Mouse (Mus musculus) fibroblast of lung, adult 2 months (primary cell): ENCODE data around the gene 1700028K03Rik.

ENCODE experiments used
- DNase-seq: peaks from one replicate; pipeline ENCODE4 v3.0.0-alpha.2; 2011; ENCODE audit warnings: low read depth

The 1700028K03Rik gene

DNA sequence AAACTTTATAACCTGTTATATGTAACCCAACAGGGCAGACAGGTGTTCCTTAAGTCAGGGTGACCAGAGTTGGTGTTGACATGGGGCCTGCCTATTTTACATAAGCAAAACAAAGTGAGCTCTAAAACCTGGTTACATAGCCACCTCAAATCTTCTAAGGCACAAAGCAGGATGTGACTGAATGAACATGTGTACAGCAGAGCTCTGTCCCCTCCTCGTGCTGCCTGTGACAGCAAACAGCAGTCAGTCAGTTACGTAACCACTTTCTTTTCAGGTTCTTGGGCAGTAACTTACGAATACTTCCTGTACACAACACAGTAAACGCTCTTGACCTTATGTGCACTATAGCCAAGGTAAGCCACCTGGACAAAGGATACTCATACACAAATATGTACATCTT lies 11.4 kb downstream of the 1700028K03Rik start:
- no peak for DNase-seq

GRCm38 (mm10) chr5:107547955-107548354 lies 13.4 kb downstream of the 1700028K03Rik start:
- DNase-seq, result no peak

- DNase-seq, result no peak
Observed at GRCm38 (mm10) chr5:107548444-107548843, 13.9 kb downstream of the 1700028K03Rik start.

DNA sequence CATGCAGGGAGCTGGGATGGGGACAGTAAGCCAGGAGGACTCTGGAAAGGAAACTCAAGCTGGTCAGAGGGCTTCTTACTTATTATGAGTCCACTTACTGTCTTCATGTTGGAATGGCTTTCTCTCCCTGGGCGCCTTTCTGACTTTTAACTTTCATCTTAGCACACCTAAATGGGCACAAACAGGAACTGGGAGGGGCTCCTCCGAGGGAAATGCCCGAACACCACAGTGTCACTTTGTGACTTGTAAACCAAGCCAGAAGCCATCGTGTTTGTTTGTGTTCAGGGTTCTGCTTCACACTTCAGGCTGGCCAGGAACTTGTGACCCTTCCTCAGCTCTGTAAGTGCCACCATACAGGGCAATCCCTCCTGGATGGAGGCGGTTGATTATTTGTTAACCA lies 19.8 kb downstream of the 1700028K03Rik start:
- no peak for DNase-seq

DNA sequence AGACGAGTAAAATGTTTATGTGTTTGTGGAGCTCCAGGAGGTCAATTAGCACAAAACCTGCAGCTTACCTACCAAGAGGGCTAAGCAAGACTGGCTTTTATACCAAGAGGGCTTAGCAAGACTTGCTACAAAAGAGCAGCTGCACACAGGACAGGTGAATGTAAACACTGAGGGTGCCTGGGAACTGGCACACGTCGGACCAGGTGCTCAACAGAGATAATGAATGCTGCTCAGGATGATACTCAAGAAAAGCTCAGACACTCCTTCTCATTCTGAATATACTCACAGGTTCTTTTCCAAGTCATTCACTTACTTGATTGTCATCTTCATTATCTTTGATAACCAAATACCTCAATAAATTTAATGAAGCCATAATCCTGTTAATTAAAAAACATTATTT lies 22.5 kb downstream of the 1700028K03Rik start:
- no peak for DNase-seq

- no peak for DNase-seq
Observed at GRCm38 (mm10) chr5:107569148-107569547, 34.6 kb downstream of the 1700028K03Rik start.

- DNase-seq, result peak; percentile 48
Observed at GRCm38 (mm10) chr5:107597301-107598077, 63.0 kb downstream of the 1700028K03Rik start, which contains the start of the genes Rpap2 and Glmn. Gene Rpap2 (plus strand): TSS chr5:107597373. Gene Glmn (minus strand): TSS chr5:107597888.

DNA sequence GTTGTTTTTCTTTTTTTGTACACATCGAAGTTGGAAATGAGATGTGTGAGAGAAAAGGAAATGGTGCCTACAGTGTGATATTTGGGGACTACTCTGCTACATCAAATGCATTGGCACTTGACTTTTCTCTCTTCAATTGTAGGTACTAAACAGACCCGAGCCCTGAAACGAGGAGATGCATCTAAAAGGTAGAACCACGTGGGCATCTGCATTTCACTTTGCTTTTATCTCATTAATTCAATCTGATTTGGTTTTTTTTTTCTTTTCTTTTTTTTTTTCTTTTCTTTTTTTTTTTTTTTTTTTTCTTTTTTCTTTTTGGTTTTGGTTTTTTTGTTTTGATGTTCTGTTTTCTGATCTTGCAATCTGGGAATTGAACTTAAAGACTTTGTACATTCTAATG lies 63.9 kb downstream of the 1700028K03Rik start:
- DNase-seq, result no peak
